29 mouse cellular contexts compared by ENCODE assay signal in the genomic region with DNA sequence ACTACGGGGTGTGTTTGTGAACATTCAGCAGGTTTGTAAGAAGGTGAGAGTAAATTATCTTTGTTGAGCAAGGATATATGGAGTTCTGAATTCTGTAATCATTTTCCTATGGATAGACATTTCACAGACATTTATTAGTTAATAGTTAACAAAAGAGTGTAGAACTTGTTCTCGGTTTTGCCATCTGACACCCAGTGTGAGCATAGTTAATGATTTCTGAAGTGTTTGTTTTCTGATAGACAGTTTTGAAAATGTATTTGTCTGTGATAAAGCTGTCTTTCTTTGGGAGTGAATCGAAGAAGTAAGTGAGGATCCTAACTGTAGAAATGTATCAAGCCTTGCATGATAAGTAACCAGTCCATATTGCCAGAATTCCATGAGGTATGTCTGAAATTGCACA.
DNase-seq lines count a peak whose midpoint lies in the region; ATAC-seq and TF ChIP-seq lines count a peak whose summit lies in the region.
"Had no signal": no experiment of that assay in that cellular context is flagged by ENCODE, and none has a peak within 500 bp of the region (broad histone marks: within the 10 kb centered on the region; RNA-seq: fewer than 3 reads in every experiment).

No protein-coding gene starts in this region.

- no peak overlapping the region for H3K9ac ChIP-seq in intestine, embryonic 14.5 days (ENCODE audit: low read length)
- H3K9ac ChIP-seq in intestine, postnatal 0 days (ENCODE audit: low read depth, low read length), result no peak overlapping the region
- H3K9ac ChIP-seq in kidney, embryonic 15.5 days, result no peak overlapping the region
- no peak overlapping the region for H3K9ac ChIP-seq in liver, adult 2 months (ENCODE audit: low read depth, low read length)
- no peak overlapping the region for H3K9ac ChIP-seq in liver, embryonic 11.5 days (ENCODE audit: low read depth, low read length)
- no peak overlapping the region for H3K9ac ChIP-seq in stomach, embryonic 16.5 days (ENCODE audit: low read length)
- H3K9ac ChIP-seq: embryonic facial prominence, embryonic 13.5 days; forebrain, embryonic 13.5 days; heart, embryonic 13.5 days had no signal

- H3K4me1 ChIP-seq in intestine, embryonic 14.5 days (replicated peaks; ENCODE audit: control insufficient read depth, insufficient read depth, low read length), result no peaks in the 10 kb centered on the region
- no peaks in the 10 kb centered on the region for H3K4me1 ChIP-seq in intestine, postnatal 0 days (replicated peaks; ENCODE audit: control insufficient read depth, insufficient read depth, low read length)
- H3K4me1 ChIP-seq in kidney, embryonic 15.5 days, result no peaks in the 10 kb centered on the region
- no peaks in the 10 kb centered on the region; the same call in 1 of the 2 replicates for H3K4me1 ChIP-seq in liver, adult 2 months (ENCODE audit: control insufficient read depth, insufficient read depth, low read length)
- H3K4me1 ChIP-seq in liver, embryonic 11.5 days (replicated peaks; ENCODE audit: control insufficient read depth, insufficient read depth, low read length), result no peaks in the 10 kb centered on the region
- no peaks in the 10 kb centered on the region for H3K4me1 ChIP-seq in stomach, embryonic 16.5 days (ENCODE audit: control insufficient read depth, insufficient read depth, low read length)
- H3K4me1 ChIP-seq: embryonic facial prominence, embryonic 10.5 days; embryonic facial prominence, embryonic 13.5 days; forebrain, embryonic 10.5 days; forebrain, embryonic 13.5 days; heart, embryonic 10.5 days; heart, embryonic 13.5 days had no signal

- H3K27me3 ChIP-seq in intestine, embryonic 14.5 days (replicated peaks; ENCODE audit: control insufficient read depth, insufficient read depth, low read length), result no peaks in the 10 kb centered on the region
- no peaks in the 10 kb centered on the region for H3K27me3 ChIP-seq in intestine, postnatal 0 days (replicated peaks; ENCODE audit: control insufficient read depth, insufficient read depth, low read length)
- no peaks in the 10 kb centered on the region for H3K27me3 ChIP-seq in kidney, embryonic 15.5 days
- H3K27me3 ChIP-seq in liver, adult 2 months (ENCODE audit: control insufficient read depth, insufficient read depth, low read length), result no peaks in the 10 kb centered on the region
- no peaks in the 10 kb centered on the region for H3K27me3 ChIP-seq in liver, embryonic 11.5 days (replicated peaks; ENCODE audit: control insufficient read depth, insufficient read depth, low read length)
- no peaks in the 10 kb centered on the region for H3K27me3 ChIP-seq in stomach, embryonic 16.5 days (ENCODE audit: control insufficient read depth, insufficient read depth, low read length)
- H3K27me3 ChIP-seq: embryonic facial prominence, embryonic 13.5 days; forebrain, embryonic 13.5 days; heart, embryonic 13.5 days had no signal

- no peak for DNase-seq in intestine, embryonic 14.5 days (ENCODE audit: low spot score)
- no peak for DNase-seq in kidney, postnatal 10 days
- peak; percentile 85 for DNase-seq in liver, adult 2 months (ENCODE audit: extremely low read depth, low read depth, low spot score)
- no peak for DNase-seq in liver, embryonic 11.5 days (ENCODE audit: low spot score)
- no peak for DNase-seq in spleen, postnatal 36 days (ENCODE audit: low spot score in 2 of 2)
- DNase-seq: adrenal gland, adult 8-10 months; adrenal gland, postnatal 25 days; cerebellum, adult 11-12 months; cerebellum, adult 8-10 months; cerebellum, postnatal 10 days; cerebellum, postnatal 36 days; embryo, embryonic 11 days; gastrocnemius, postnatal 10 days; gastrocnemius, postnatal 36 days; heart, adult 2 months; heart, postnatal 14 days; heart, postnatal 4 days had no signal

- H3K4me2 ChIP-seq in intestine, embryonic 14.5 days (ENCODE audit: low read length), result no peak overlapping the region
- no peak overlapping the region for H3K4me2 ChIP-seq in intestine, postnatal 0 days (replicated peaks; ENCODE audit: low read depth)
- H3K4me2 ChIP-seq in kidney, embryonic 15.5 days, result no peak overlapping the region
- H3K4me2 ChIP-seq in liver, embryonic 11.5 days, result no peak overlapping the region
- H3K4me2 ChIP-seq in stomach, embryonic 16.5 days (ENCODE audit: low read depth, low read length), result no peak overlapping the region
- H3K4me2 ChIP-seq: embryonic facial prominence, embryonic 13.5 days; forebrain, embryonic 13.5 days; heart, embryonic 13.5 days had no signal

- H3K79me2 ChIP-seq in liver, adult 2 months (ENCODE audit: control insufficient read depth, insufficient read depth, low read length), result no peaks in the 10 kb centered on the region

- no peaks in the 10 kb centered on the region for H3K9me3 ChIP-seq in intestine, embryonic 14.5 days (ENCODE audit: control insufficient read depth, low read length)
- H3K9me3 ChIP-seq in intestine, postnatal 0 days (ENCODE audit: control insufficient read depth), result no peaks in the 10 kb centered on the region
- H3K9me3 ChIP-seq in kidney, embryonic 15.5 days (replicated peaks), result no peaks in the 10 kb centered on the region
- no peaks in the 10 kb centered on the region for H3K9me3 ChIP-seq in liver, embryonic 11.5 days (ENCODE audit: control insufficient read depth, low read length)
- no peaks in the 10 kb centered on the region for H3K9me3 ChIP-seq in stomach, embryonic 16.5 days (replicated peaks; ENCODE audit: control insufficient read depth, low read length)
- H3K9me3 ChIP-seq: embryonic facial prominence, embryonic 10.5 days; embryonic facial prominence, embryonic 13.5 days; forebrain, embryonic 10.5 days; forebrain, embryonic 13.5 days; heart, embryonic 10.5 days; heart, embryonic 13.5 days had no signal

- WGBS in intestine, embryonic 14.5 days, result 63% methylated on average over 3 of the region's 3 CpGs
- 31% methylated on average over 3 of the region's 3 CpGs for WGBS in intestine, postnatal 0 days
- WGBS in kidney, embryonic 15.5 days, result 74% methylated on average over 3 of the region's 3 CpGs
- WGBS in liver, adult 2 months, result 45% methylated on average over 3 of the region's 3 CpGs
- WGBS in liver, embryonic 11.5 days, result 70% methylated on average over 3 of the region's 3 CpGs
- 57% methylated on average over 3 of the region's 3 CpGs for WGBS in stomach, embryonic 16.5 days

- no peak overlapping the region for H3K27ac ChIP-seq in intestine, embryonic 14.5 days (ENCODE audit: low read depth)
- no peak overlapping the region for H3K27ac ChIP-seq in intestine, postnatal 0 days (ENCODE audit: low read depth, low read length)
- peak overlapping the region; percentile 41; the same call in 1 of the 2 replicates for H3K27ac ChIP-seq in kidney, embryonic 15.5 days
- no peak overlapping the region for H3K27ac ChIP-seq in liver, adult 2 months (replicated peaks; ENCODE audit: insufficient read depth, low read depth, low read length)
- H3K27ac ChIP-seq in liver, embryonic 11.5 days (ENCODE audit: low read depth, low read length), result no peak overlapping the region
- H3K27ac ChIP-seq in stomach, embryonic 16.5 days (ENCODE audit: low read length), result no peak overlapping the region
- H3K27ac ChIP-seq: embryonic facial prominence, embryonic 10.5 days; embryonic facial prominence, embryonic 13.5 days; forebrain, embryonic 10.5 days; forebrain, embryonic 13.5 days; heart, adult 2 months; heart, embryonic 10.5 days; heart, embryonic 13.5 days had no signal

- TF ChIP-seq CTCF in intestine, postnatal 0 days (IDR thresholded peaks at IDR 0.05; ENCODE audit: low read depth), result no peak
- no peak for TF ChIP-seq CTCF in liver, adult 2 months (IDR thresholded peaks at IDR 0.05; ENCODE audit: low read depth, low read length)

- no peak overlapping the region for H3K4me3 ChIP-seq in intestine, embryonic 14.5 days (ENCODE audit: low read depth, low read length)
- no peak overlapping the region for H3K4me3 ChIP-seq in intestine, postnatal 0 days (ENCODE audit: low read depth, low read length)
- no peak overlapping the region for H3K4me3 ChIP-seq in kidney, embryonic 15.5 days (replicated peaks)
- H3K4me3 ChIP-seq in liver, adult 2 months (ENCODE audit: insufficient read depth, low read depth, low read length), result no peak overlapping the region
- no peak overlapping the region for H3K4me3 ChIP-seq in liver, embryonic 11.5 days (ENCODE audit: low read depth, low read length)
- no peak overlapping the region for H3K4me3 ChIP-seq in stomach, embryonic 16.5 days (replicated peaks; ENCODE audit: low read length)
- H3K4me3 ChIP-seq: embryonic facial prominence, embryonic 10.5 days; embryonic facial prominence, embryonic 13.5 days; erythroblast, embryonic 14.5 days; forebrain, embryonic 10.5 days; forebrain, embryonic 13.5 days; heart, adult 2 months; heart, embryonic 10.5 days; heart, embryonic 13.5 days had no signal

- TF ChIP-seq POLR2A in liver, adult 2 months (IDR thresholded peaks at IDR 0.05; ENCODE audit: extremely low read depth, insufficient read depth, low read length), result no peak

- H3K36me3 ChIP-seq in intestine, embryonic 14.5 days (ENCODE audit: control insufficient read depth, insufficient read depth, low read length), result no peaks in the 10 kb centered on the region
- H3K36me3 ChIP-seq in intestine, postnatal 0 days (ENCODE audit: control insufficient read depth, insufficient read depth), result no peaks in the 10 kb centered on the region
- no peaks in the 10 kb centered on the region for H3K36me3 ChIP-seq in kidney, embryonic 15.5 days
- H3K36me3 ChIP-seq in liver, adult 2 months (ENCODE audit: control insufficient read depth, insufficient read depth, low read length), result no peaks in the 10 kb centered on the region
- H3K36me3 ChIP-seq in liver, embryonic 11.5 days (ENCODE audit: control insufficient read depth, insufficient read depth, low read length), result no peaks in the 10 kb centered on the region
- H3K36me3 ChIP-seq in stomach, embryonic 16.5 days (ENCODE audit: control insufficient read depth, insufficient read depth, low read length), result no peaks in the 10 kb centered on the region
- H3K36me3 ChIP-seq: embryonic facial prominence, embryonic 10.5 days; embryonic facial prominence, embryonic 13.5 days; forebrain, embryonic 10.5 days; heart, embryonic 10.5 days; heart, embryonic 13.5 days had no signal

- 0 out of 2 replicates have a peak, but pooled peaks have one; percentile 12 for ATAC-seq in intestine, embryonic 14.5 days (replicated peaks; ENCODE audit: low FRiP score, low TSS enrichment, low read depth)
- ATAC-seq in intestine, postnatal 0 days, result no peak
- ATAC-seq in kidney, embryonic 15.5 days (replicated peaks; ENCODE audit: low FRiP score), result no peak
- ATAC-seq in liver, embryonic 11.5 days (replicated peaks; ENCODE audit: low FRiP score), result no peak
- ATAC-seq in stomach, embryonic 16.5 days (ENCODE audit: insufficient read depth, low FRiP score), result peak; percentile 37; the same call in 1 of the 2 replicates
- ATAC-seq: activated CD4-positive, CD25-positive, alpha-beta regulatory T cell, adult 4 months; forebrain, embryonic 13.5 days; forebrain, embryonic 16.5 days had no signal

Comparison
In these comparisons a context has a peak if more than half of its experiments do, and no peak if none do; other contexts are left out.
1. ATAC-seq: peak in intestine, embryonic 14.5 days (single experiment) and stomach, embryonic 16.5 days (single experiment); none in intestine, postnatal 0 days (single experiment), kidney, embryonic 15.5 days (single experiment) and liver, embryonic 11.5 days (single experiment).